Mouse (Mus musculus) lung, embryonic 15.5 days (tissue): ENCODE measurements around the gene Cyp2f2. TPM values are rescaled to one million over a fixed set of nuclear protein-coding genes. Genes with fewer than 3 reads are reported as not detected.

Experiments used
- ATAC-seq: fragments of 200-750 bp; cut with Nextera tagmentation; 2 replicates; pipeline ENCODE4 v1.8.0; 2017; ENCODE audit warnings: moderate number of reproducible peaks, borderline replicate concordance; ENCODE audit not compliant: low FRiP score, low TSS enrichment; ENCODE audit errors: extremely low read depth
- H3K27ac ChIP-seq: fragments of 300-500 bp; sonication (generic); 2 replicates; pipeline ENCODE4 v1.5.1; 2015; ENCODE audit warnings: moderate library complexity, mild to moderate bottlenecking, inconsistent platforms
- H3K27me3 ChIP-seq: fragments of 300-500 bp; sonication (generic); 2 replicates; pipeline ENCODE4 v1.6.1; 2015; ENCODE audit warnings: inconsistent platforms
- H3K36me3 ChIP-seq: fragments of 300-500 bp; sonication (generic); 2 replicates; pipeline ENCODE4 v1.6.1; 2015; ENCODE audit warnings: inconsistent platforms
- H3K4me1 ChIP-seq: fragments of 300-500 bp; sonication (generic); 2 replicates; pipeline ENCODE4 v1.6.1; 2015; ENCODE audit warnings: inconsistent platforms
- H3K4me2 ChIP-seq: fragments of 300-500 bp; sonication (generic); 2 replicates; pipeline ENCODE4 v1.6.1; 2015; ENCODE audit warnings: inconsistent platforms, mild to moderate bottlenecking, moderate library complexity
- H3K4me3 ChIP-seq: fragments of 300-500 bp; sonication (generic); 2 replicates; pipeline ENCODE4 v1.5.1; 2015; ENCODE audit warnings: mild to moderate bottlenecking, inconsistent platforms
- H3K9ac ChIP-seq: fragments of 300-500 bp; sonication (generic); 2 replicates; pipeline ENCODE4 v1.6.1; 2015; ENCODE audit warnings: inconsistent platforms
- H3K9me3 ChIP-seq: fragments of 300-500 bp; sonication (generic); 2 replicates; pipeline ENCODE4 v1.6.1; 2016; ENCODE audit warnings: inconsistent platforms
- WGBS: fragments of 180-500 bp; shearing (Covaris S2); methylation state at CpG from one replicate; pipeline ENCODE4 v1.1.7; 2015; 5-methylcytosine and 5-hydroxymethylcytosine counted together
- microRNA-seq: library from miRNA; unstranded; fragments of <30 nt; microRNA quantifications from one replicate; pipeline ENCODE4, GENCODE M21; 2016
- polyA plus RNA-seq: library from polyadenylated mRNA; unstranded; fragments of >200 nt; fragmentation: Nextera tagmentation; extraction: Ambion mirVana; gene quantifications from 2 replicates; pipeline ENCODE4 v1.2.1, GENCODE M21; 2015

Gene Cyp2f2
- polyA plus RNA-seq, 1 experiment from 2014 or later = 50.3 TPM

DNA sequence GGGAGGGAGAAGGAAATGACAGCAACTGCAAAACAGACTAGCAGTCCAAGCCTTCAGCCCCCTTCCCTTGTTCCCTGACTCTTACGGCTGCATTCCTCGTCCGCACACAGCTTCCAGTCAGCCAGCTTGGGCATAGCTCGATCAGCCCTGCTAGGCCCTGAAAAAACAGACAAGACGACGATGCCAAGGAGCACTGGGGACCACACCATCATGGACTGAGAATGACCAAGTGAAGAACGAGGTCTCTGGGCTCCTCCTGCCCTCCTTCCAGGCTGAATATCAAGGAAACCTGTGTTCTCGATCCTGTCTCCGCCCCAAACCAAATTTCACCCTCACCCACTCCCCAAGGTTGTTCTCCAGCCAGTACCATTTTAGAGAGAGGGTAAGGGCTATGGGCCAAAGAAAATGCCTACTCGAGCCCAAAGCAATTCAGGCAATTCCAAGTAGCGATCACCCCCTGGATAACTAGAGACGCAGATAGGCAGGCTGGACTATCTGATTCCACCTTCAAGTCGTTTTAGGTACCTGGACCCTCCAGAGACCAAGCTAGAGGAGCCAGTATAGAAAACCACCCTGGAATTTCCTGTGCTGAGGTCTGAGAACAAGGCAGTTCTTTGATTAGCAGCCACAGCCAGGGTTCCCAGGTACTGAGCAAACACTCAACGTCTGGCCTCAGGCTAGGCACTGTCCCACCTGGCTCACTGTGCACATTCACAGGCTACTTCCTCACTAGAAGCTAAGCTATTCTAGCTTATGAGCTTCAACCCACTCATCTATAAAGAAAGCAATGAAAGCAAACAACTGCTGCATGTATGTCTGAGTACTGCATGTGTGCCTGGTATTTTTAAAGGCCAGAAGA lies 61.4 kb downstream of the Cyp2f2 start, which contains the start of the genes Gm21983 and Mia:
Gene Gm21983, minus strand, starts transcription at position 250 of the 859 bp plus-strand sequence.
Gene Mia, minus strand, starts transcription at position 321 of the 859 bp plus-strand sequence.
- peak within 1 kb of the TSS; percentile 58 for H3K4me2 ChIP-seq
- H3K4me1 ChIP-seq = peaks cover 25% of the 10 kb centered on the region
- peak within 1 kb of the TSS; percentile 82 for H3K4me3 ChIP-seq
- H3K27ac ChIP-seq = peak within 1 kb of the TSS; percentile 98
- 47% methylated on average over 14 of the region's 14 CpGs for WGBS
- 0 out of 2 replicates have a peak, but pooled peaks have one; percentile 5 for ATAC-seq
- peak within 1 kb of the TSS; percentile 35 for H3K9ac ChIP-seq
- H3K27me3 ChIP-seq = no peaks in the 10 kb centered on the region
- no peaks in the 10 kb centered on the region for H3K9me3 ChIP-seq
- H3K36me3 ChIP-seq = peaks cover 26% of the 10 kb centered on the region

DNA sequence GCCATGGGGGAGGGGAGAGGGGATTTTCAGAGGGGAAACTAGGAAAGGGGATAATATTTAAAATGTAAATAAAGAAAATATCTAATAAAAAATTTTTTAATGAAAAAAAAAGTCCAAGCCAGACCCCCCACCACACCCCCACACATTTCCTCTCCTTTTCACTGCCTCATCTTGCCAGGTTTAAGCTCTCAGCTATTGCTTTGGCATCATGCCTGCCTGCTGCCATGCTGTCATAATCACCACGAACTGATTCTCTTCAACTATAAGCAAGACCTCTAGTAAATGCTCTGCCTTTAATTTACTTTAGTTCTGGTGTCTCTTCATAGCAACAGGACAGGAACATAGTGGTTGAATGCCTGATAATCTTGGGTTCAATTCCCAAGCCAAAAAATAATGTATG lies 62.8 kb downstream of the Cyp2f2 start:
- peaks cover 24% of the 10 kb centered on the region for H3K4me1 ChIP-seq
- H3K9ac ChIP-seq = no peak overlapping the region
- no peaks in the 10 kb centered on the region for H3K9me3 ChIP-seq
- H3K4me2 ChIP-seq = no peak overlapping the region
- no peaks in the 10 kb centered on the region for H3K27me3 ChIP-seq
- H3K4me3 ChIP-seq = no peak overlapping the region
- H3K36me3 ChIP-seq = peaks cover 40% of the 10 kb centered on the region
- H3K27ac ChIP-seq = peak overlapping the region; percentile 98
- WGBS = 57% methylated on average over 1 of the region's 1 CpGs
- ATAC-seq = no peak

Small RNA genes lying within 50 kb of the gene (microRNA-seq; reads per million reads assigned to microRNA genes)
- not detected for gene Mir3101

Other genes with a start within 250 kb of the Cyp2f2 start
- not detected in 2 replicates for gene Cyp2a22, start 180.5 kb upstream of the Cyp2f2 start, polyA plus RNA-seq
- gene Cyp2a12, start 90.8 kb upstream of the Cyp2f2 start, polyA plus RNA-seq = not detected in 2 replicates
- gene Cyp2t4, start 33.8 kb downstream of the Cyp2f2 start, polyA plus RNA-seq = 0.10 and 0.24 TPM in 2 replicates
- 82.3 and 83.5 TPM in 2 replicates for gene Egln2, start 46.9 kb downstream of the Cyp2f2 start, polyA plus RNA-seq
- 71.4 and 71.6 TPM in 2 replicates for gene Rab4b, start 59.0 kb downstream of the Cyp2f2 start, polyA plus RNA-seq
- 2.4 and 3.5 TPM in 2 replicates for gene Gm21983, start 61.2 kb downstream of the Cyp2f2 start, polyA plus RNA-seq
- gene Mia, start 61.2 kb downstream of the Cyp2f2 start, polyA plus RNA-seq = 150 and 170 TPM in 2 replicates
- gene BC024978, start 75.9 kb downstream of the Cyp2f2 start, polyA plus RNA-seq = 3.0 and 3.4 TPM in 2 replicates
- 257 TPM in 2 replicates for gene Snrpa, start 76.4 kb downstream of the Cyp2f2 start, polyA plus RNA-seq
- 5.1 and 5.4 TPM in 2 replicates for gene Itpkc, start 108.8 kb downstream of the Cyp2f2 start, polyA plus RNA-seq
- gene Coq8b, start 113.1 kb downstream of the Cyp2f2 start, polyA plus RNA-seq = 20.3 and 20.4 TPM in 2 replicates
- gene Numbl, start 138.5 kb downstream of the Cyp2f2 start, polyA plus RNA-seq = 23.6 and 23.8 TPM in 2 replicates
- gene Ltbp4, start 217.8 kb downstream of the Cyp2f2 start, polyA plus RNA-seq = 96.2 and 102 TPM in 2 replicates
- 48.3 and 51.4 TPM in 2 replicates for gene Shkbp1, start 236.1 kb downstream of the Cyp2f2 start, polyA plus RNA-seq
- 0.79 and 1.3 TPM in 2 replicates for gene Gm20479, start 237.5 kb downstream of the Cyp2f2 start, polyA plus RNA-seq